Mouse (Mus musculus) hindbrain, postnatal 0 days (tissue): Measurements from ENCODE around the gene Them7. TPM values are rescaled to one million over a fixed set of nuclear protein-coding genes. Genes with fewer than 3 reads are reported as not detected.

ENCODE experiments used
- ATAC-seq: fragments of 200-750 bp; cut with Nextera tagmentation; 2 replicates; pipeline ENCODE4 v1.8.0; 2017; ENCODE audit warnings: mild to moderate bottlenecking, moderate TSS enrichment, moderate library complexity
- DNase-seq: peaks from one replicate; pipeline ENCODE4 v3.0.0-alpha.2; 2015; ENCODE audit warnings: low spot score
- H3K27ac ChIP-seq: fragments of 300-500 bp; sonication (generic); 2 replicates; pipeline ENCODE4 v1.5.1; 2014; ENCODE audit warnings: mild to moderate bottlenecking
- H3K27me3 ChIP-seq: fragments of 300-500 bp; sonication (generic); 2 replicates; pipeline ENCODE4 v1.6.1; 2014; ENCODE audit warnings: low read length, mixed read lengths; ENCODE audit not compliant: insufficient read depth
- H3K36me3 ChIP-seq: fragments of 300-500 bp; sonication (generic); 2 replicates; pipeline ENCODE4 v1.6.1; 2014; ENCODE audit warnings: low read length, mixed read lengths; ENCODE audit not compliant: insufficient read depth
- H3K4me1 ChIP-seq: fragments of 300-500 bp; sonication (generic); 2 replicates; pipeline ENCODE4 v1.6.1; 2014; ENCODE audit warnings: antibody characterized with exemption, low read length, mixed read lengths; ENCODE audit not compliant: insufficient read depth
- H3K4me2 ChIP-seq: fragments of 300-500 bp; sonication (generic); 2 replicates; pipeline ENCODE4 v1.6.1; 2014; ENCODE audit warnings: low read depth, mild to moderate bottlenecking, low read length, moderate library complexity, mixed read lengths
- H3K4me3 ChIP-seq: fragments of 300-500 bp; sonication (generic); 2 replicates; pipeline ENCODE4 v1.5.1; 2014; ENCODE audit warnings: low read length
- H3K9ac ChIP-seq: fragments of 300-500 bp; sonication (generic); replicated peaks from 2 replicates; pipeline ENCODE4 v1.6.1; 2014; ENCODE audit warnings: mild to moderate bottlenecking, low read length, moderate library complexity, mixed read lengths
- H3K9me3 ChIP-seq: fragments of 300-500 bp; sonication (generic); 2 replicates; pipeline ENCODE4 v1.6.1; 2016; ENCODE audit warnings: low read length, mixed read lengths
- CTCF ChIP-seq: IDR thresholded peaks from 2 replicates; pipeline ENCODE4 v1.5.1; 2016; ENCODE audit warnings: antibody characterized with exemption, control low read depth, low read depth
- WGBS: fragments of 180-500 bp; shearing (Covaris S2); extraction: QIAGEN DNeasy Blood & Tissue Kit; methylation state at CpG from one replicate; pipeline ENCODE4 v1.1.7; 2014; 5-methylcytosine and 5-hydroxymethylcytosine counted together
- polyA plus RNA-seq: library from polyadenylated mRNA; unstranded; fragments of >200 nt; fragmentation: Nextera tagmentation; extraction: Ambion mirVana; gene quantifications from 2 replicates; pipeline ENCODE4 v1.2.1, GENCODE M21; 2015
- total RNA-seq: library from RNA; depleted of rRNA; stranded (reverse); fragments of >200 nt; gene quantifications from 2 replicates; pipeline ENCODE4 v1.2.3, GENCODE M21; 2014; rRNA removed

Them7 gene
- total RNA-seq (not detected in 2 replicates), polyA plus RNA-seq (0.11 and 0.15 TPM in 2 replicates)

GRCm38 (mm10) chr2:105224134-105224986 lies at the start of gene Them7:
Them7 (plus strand) TSS chr2:105224320.
- no peak for DNase-seq
- Histone ChIP-seq H3K9me3 (no peaks in the 10 kb centered on the region), H3K27me3 (peaks cover 9% of the 10 kb centered on the region; the same call in 1 of the 2 replicates), H3K4me3 (peak within 1 kb of the TSS; percentile 32), H3K27ac (no peak within 1 kb of the TSS), H3K9ac (peak within 1 kb of the TSS; percentile 31; the same call in 1 of the 2 replicates), H3K4me1 (0 out of 2 replicates have a peak, but pooled peaks cover 6% of the 10 kb centered on the region), H3K36me3 (no peaks in the 10 kb centered on the region), H3K4me2 (peak within 1 kb of the TSS; percentile 64)
- 3% methylated on average over 38 of the region's 38 CpGs for WGBS
- peak; percentile 64; the same call in 1 of the 2 replicates for ATAC-seq
- TF ChIP-seq CTCF, result no peak

DNA sequence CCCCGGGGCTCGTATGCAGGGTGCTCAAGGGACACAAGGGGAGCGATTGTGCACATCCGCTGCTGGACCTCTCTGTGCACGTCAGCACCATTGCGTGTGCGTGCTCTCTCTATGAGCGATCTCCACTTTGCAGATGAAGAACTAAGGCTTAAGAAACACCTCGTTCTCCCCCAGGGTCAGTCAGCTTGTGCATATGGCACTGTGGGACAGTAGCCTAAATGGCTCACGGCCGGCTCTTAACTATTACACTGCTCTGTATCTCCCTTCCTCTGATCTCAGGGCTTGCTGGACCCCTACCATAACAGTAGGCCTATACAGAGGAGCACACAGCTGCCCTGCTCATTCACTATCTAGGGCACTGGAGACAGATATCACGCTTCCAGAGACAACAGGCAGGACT lies 45.2 kb upstream of the Them7 start:
- ATAC-seq, result no peak
- DNase-seq, result no peak
- WGBS, result 89% methylated on average over 12 of the region's 12 CpGs

DNA sequence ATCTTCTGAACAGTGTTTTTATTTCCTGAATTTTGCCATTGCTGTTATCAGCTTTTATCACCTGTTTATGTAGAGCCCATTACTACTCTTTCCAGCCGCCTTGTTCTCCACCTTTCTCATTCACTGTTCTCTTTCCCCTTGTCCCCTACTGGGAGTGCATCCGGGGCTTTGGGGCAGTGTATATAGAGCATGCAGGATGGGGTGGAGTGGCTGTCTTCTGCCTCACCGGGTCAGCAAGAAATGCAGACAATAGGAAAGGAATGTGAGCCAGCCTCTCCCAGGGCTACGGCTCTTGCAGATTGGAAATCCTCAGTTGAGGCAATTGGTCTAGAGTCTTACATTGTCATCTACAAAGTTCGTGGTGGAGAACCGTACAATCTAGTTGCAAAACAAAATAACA lies 41.6 kb upstream of the Them7 start:
- no peaks in the 10 kb centered on the region for H3K36me3 ChIP-seq
- 0 out of 2 replicates have a peak, but pooled peaks cover 3% of the 10 kb centered on the region for H3K9me3 ChIP-seq
- no peak overlapping the region for H3K27ac ChIP-seq
- 37% methylated on average over 6 of the region's 6 CpGs for WGBS
- no peak overlapping the region for H3K4me2 ChIP-seq
- no peak overlapping the region for H3K4me3 ChIP-seq
- no peaks in the 10 kb centered on the region for H3K27me3 ChIP-seq
- TF ChIP-seq CTCF, result no peak
- DNase-seq (no peak), ATAC-seq (no peak)
- H3K9ac ChIP-seq, result no peak overlapping the region
- no peaks in the 10 kb centered on the region for H3K4me1 ChIP-seq

More for the DNA sequence above, 45.2 kb upstream of the Them7 start:
- Histone ChIP-seq H3K27me3 (no peaks in the 10 kb centered on the region), H3K4me1 (no peaks in the 10 kb centered on the region), H3K4me2 (no peak overlapping the region), H3K9ac (no peak overlapping the region), H3K9me3 (0 out of 2 replicates have a peak, but pooled peaks cover 3% of the 10 kb centered on the region), H3K27ac (no peak overlapping the region), H3K36me3 (no peaks in the 10 kb centered on the region), H3K4me3 (no peak overlapping the region)
- no peak for TF ChIP-seq CTCF

- DNase-seq, result no peak
- H3K4me1 ChIP-seq, result no peaks in the 10 kb centered on the region
- 87% methylated on average over 3 of the region's 3 CpGs for WGBS
- no peak overlapping the region for H3K9ac ChIP-seq
- no peak for ATAC-seq
- no peak overlapping the region for H3K4me2 ChIP-seq
- no peaks in the 10 kb centered on the region for H3K27me3 ChIP-seq
- H3K9me3 ChIP-seq, result no peaks in the 10 kb centered on the region
- no peak overlapping the region for H3K27ac ChIP-seq
- no peak overlapping the region for H3K4me3 ChIP-seq
- no peaks in the 10 kb centered on the region for H3K36me3 ChIP-seq
- TF ChIP-seq CTCF, result no peak
Observed at GRCm38 (mm10) chr2:105185140-105185539, 39.0 kb upstream of the Them7 start.

DNA sequence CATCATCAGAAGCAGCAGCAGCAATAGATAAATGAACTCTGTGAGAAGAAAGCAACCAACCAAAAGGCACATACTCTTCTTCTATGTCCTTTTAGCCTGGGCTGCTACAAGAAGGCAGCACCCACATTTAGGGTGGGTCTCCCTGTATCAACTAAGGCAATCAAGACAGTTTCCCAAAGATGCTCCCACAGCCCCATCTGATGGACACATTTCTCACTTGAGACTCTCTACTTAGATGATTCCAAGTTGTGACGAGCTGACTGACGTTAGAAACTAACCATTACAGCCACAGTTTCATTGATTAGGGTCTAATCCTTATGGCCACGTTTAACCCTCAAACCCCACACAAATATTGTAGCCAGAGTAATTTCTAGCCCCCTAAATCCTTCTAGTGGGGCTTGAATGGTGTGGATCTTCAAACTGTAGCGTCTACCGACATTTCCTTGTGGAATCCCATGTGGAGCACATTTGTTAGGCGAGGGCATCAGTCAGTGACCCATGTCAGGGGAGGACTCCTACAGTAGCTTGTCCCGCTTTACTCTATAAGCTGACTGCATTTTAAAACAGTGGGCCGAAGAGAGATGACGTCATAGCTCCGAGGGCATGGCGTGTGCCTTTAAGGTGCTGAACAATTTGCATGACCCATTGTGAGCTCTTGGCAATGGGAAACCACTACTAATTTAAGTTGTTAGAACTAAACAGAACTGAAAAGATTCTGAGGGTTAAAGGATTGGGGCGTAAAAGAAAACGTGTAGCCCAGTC lies 38.2 kb upstream of the Them7 start:
- no peak for DNase-seq
- Histone ChIP-seq H3K9ac (no peak overlapping the region), H3K27me3 (no peaks in the 10 kb centered on the region), H3K27ac (no peak overlapping the region), H3K4me1 (no peaks in the 10 kb centered on the region), H3K4me3 (no peak overlapping the region), H3K9me3 (no peaks in the 10 kb centered on the region), H3K4me2 (no peak overlapping the region), H3K36me3 (no peaks in the 10 kb centered on the region)
- no peak for ATAC-seq
- 81% methylated on average over 13 of the region's 13 CpGs for WGBS
- no peak for TF ChIP-seq CTCF

GRCm38 (mm10) chr2:105186591-105186990 lies 37.5 kb upstream of the Them7 start:
- H3K4me3 ChIP-seq, result no peak overlapping the region
- H3K4me2 ChIP-seq, result no peak overlapping the region
- no peak overlapping the region for H3K27ac ChIP-seq
- DNase-seq (no peak), ATAC-seq (no peak)
- no peaks in the 10 kb centered on the region for H3K27me3 ChIP-seq
- no peaks in the 10 kb centered on the region for H3K4me1 ChIP-seq
- H3K9ac ChIP-seq, result no peak overlapping the region
- WGBS, result 86% methylated on average over 5 of the region's 5 CpGs
- no peak for TF ChIP-seq CTCF
- H3K9me3 ChIP-seq, result no peaks in the 10 kb centered on the region
- H3K36me3 ChIP-seq, result no peaks in the 10 kb centered on the region
